Mouse (Mus musculus) left cerebral cortex, postnatal 4 days (tissue): Measurements from ENCODE around the gene Arl10. TPM values are rescaled to one million over a fixed set of nuclear protein-coding genes. Genes with fewer than 3 reads are reported as not detected.
"Not testable (repeated sequence)": the region's sequence is repeated elsewhere in the genome, so short reads cannot be mapped to it uniquely, and the experiment has no call there.

ENCODE experiments used
- DNase-seq: peaks from one replicate; pipeline ENCODE4 v3.0.0-alpha.2; 2022
- intact Hi-C: fragments of 180-260 bp; cut with DNase I; formaldehyde crosslinking; loops from one replicate; pipeline ENCODE4 v1.15.1; 2025
- microRNA-seq: library from miRNA; unstranded; fragments of <30 nt; microRNA quantifications from one replicate; pipeline ENCODE4 v1.2.0, GENCODE M21; 2022
- total RNA-seq, 2 experiments: library from RNA; stranded (reverse); gene quantifications; 2 replicates each; pipeline ENCODE4 v1.2.3; 2021

Gene Arl10
- total RNA-seq, 2 experiments from 2014 or later: 73.5 to 75.1 TPM

DNA sequence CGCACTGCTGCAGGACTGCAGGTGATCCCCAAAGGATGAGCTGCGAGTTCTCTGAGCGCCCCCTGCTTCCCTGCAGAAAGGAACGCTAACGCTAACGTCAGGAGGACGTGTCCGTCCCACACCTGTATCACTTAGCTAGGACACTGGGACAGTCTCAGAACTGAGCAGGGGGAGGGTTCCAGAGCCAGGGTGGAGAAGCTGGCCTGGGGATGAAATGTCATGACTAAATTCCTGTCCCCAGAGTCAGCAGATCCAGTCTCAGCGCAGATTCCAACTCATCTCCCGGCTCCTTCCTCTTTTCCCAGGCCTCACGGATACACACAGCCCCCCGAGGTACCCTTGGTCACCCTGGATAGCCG, 35.8 kb downstream of the Arl10 start:
- DNase-seq: no peak
- intact Hi-C loops: no loop called here

DNA sequence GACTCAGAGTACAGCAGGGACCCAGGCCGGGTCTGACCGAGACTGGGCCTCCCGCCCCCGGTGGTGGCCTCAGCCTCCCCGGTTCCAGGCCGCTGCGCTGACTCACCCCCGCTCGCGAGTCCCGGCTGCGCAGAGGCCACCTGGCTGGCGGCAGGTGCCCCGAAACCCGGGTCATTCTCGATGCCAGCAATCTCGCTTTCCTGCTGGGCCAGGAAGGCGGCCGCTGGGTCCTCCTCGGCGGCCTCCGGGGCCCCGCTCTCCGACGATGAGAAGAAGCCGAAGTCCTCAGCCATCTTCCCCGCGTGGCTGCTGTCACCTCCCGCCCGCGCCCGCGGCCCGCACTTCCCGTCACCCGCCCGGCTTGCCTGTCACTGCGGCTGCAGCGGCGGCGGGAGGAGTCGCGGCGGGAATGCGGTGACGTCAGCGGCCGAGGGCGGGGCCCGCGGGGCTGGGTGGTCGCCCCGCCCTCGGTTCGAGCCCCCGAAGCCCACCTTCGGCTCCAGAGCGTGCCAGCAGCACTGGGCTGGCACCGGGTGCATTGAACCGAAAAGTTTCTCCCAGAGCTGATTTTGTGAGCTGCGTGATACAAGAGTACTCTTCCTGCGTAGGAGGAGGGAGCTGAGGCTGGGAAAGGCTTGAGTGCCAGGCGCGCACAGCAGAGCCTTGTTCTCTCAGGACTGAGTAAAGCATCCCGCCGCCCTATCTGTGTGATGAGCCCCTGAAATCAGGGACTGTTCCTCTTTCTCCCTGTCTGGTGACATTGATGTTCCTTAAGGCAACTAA, 36.3 kb downstream of the Arl10 start, which contains the start of gene Cltb:
TSS of gene Cltb (minus strand) at position 373 of the 783 bp plus-strand sequence.
- intact Hi-C loops: no loop called here
- DNase-seq: peak; percentile 91

DNA sequence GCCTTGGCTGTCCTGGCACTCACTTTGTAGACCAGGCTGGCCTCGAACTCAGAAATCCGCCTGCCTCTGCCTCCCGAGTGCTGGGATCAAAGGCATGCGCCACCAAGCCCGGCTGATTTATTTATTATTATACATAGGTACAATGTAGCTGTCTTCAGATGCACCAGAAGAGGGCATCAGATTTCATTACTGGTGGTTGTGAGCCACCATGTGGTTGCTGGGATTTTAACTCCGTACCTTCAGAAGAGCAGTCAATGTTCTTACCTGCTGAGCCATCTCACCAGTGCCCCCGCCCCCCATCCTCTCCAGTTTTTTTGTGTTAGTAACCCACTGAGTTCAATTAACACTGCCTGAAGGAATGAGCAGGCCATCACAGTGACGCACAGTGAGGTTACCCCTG, 38.3 kb downstream of the Arl10 start:
- DNase-seq, intact Hi-C loops: not testable (repeated sequence)

DNA sequence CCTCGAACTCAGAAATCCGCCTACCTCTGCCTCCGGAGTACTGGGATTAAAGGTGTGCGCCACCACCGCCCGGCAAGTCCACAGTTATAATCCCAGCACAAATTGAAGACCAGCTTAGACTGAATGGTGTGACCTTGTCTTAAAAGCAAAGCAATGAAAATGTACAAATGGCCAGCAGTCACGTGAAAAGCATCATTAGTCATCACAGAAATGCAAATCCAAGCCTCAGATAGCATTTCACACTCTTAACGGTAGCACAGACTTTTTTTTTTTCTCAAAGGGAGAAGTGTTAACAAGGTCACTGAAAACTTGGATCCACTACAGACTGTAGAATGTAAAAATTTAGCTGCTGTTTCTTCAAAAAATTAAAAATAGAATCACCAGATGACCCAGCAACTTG, 41.5 kb downstream of the Arl10 start:
- DNase-seq: no peak
- intact Hi-C loops: no loop called here

DNA sequence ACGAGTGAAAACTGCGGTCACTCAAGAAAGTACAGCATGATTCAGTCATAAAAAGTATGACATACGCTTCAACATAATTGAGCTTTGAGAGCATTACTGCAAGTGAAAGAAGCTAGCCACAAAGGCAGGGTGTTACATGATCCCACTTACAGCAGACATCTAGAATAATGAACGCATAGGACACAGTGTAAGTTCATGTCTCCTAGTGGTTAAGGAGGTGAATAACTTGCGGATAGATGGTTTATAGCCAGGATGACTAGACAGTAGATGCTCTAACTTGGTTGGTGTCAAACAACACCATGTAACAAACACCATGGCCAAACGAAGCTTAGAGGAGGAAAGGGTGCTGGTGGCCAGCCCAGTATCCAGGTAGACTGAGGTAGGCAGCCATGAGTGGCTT, 42.2 kb downstream of the Arl10 start:
- no peak for DNase-seq
- intact Hi-C loops: no loop called here

DNA sequence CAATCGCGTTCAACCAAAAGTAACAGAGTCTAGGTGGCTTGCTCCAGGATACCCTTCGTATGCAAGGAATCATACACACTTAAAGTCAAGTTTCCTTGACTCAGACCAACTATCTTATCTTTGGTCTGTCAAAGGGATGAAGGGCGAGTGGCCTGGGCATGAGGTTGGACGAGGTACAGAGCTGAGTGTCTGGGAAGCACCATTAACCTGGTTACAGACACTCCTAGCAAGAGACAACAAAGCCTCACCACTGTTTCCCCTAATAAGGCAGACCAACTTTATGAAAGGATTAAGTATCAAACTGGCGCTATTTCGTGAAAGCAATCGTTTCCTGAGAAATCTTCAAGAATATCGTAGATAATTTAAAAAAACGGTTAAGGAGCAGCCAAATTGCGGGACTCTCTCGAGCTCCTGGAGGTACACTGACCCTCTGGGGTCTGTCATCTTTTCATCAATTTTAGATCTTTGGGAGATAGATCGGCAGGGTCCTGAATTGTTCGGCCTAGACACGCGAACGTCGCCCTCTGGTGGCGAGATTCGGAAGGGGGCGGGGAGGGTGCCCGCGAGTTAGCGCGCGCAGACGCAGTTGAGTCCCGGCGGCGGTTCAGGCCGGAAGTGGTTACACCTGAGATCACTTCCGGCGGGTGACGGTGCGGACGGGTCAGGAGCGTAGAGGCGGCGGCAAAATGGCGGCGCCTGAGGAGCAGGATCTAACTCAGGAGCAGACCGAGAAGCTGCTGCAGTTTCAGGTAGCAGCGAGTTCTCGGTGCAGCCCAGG, 46.5 kb downstream of the Arl10 start, which contains the start of gene Faf2:
TSS of gene Faf2 (plus strand) at position 630 of the 778 bp plus-strand sequence.
- intact Hi-C loops: no loop called here
- peak; percentile 99 for DNase-seq

DNA sequence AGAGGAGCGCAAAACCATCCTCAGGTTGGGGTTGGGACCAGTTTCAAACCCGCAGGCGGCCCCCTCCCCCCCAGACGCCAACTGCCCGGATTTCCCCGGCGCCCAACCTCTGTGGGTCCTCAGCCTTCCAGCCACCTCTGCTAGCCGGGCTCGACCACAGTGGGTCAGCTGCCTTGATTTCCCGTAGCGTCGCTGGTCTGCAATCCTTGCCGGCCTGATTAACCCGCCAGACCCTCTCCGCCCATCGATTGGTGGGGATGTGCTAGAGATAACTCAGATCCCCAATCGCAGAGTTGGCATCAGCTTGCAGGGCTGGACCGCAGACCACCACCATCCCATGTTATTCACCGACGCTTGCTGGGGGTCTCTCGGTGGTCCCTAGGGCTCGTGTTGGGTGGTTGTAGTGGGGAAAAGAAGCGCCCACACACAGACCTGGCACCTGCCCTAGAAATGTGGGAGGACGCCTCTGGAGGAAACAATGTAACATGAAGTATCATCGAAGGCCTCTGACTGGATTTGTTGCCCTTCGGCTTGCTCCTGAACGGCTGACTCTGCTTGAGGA, 47.2 kb downstream of the Arl10 start:
- peak; percentile 20 for DNase-seq
- intact Hi-C loops: no loop called here

DNA sequence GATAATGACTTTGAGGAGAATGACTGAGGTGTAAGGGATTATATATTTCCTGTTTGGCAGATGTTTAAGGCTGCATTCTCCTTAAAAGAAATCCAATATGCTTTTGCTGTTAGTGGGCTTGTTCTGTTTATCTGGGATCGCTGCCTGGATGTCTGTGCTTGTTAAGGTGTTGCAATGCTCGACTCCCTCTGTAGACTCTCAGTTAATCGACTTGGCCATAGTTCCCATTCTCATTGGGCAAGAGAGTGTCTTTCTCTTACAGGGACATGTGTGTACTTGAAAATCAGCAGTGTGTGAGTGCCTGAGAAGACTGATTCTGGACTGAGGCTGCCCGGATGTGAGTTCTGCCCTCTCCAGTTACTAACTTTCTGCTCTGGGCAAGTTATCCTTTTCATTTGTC, 54.3 kb downstream of the Arl10 start:
- intact Hi-C loops: loop anchor here (5.0 kb wide), 1 partner anchor 43 kb away; no protein-coding TSS in a partner anchor
- no peak for DNase-seq

Small RNAs within 50 kb of the gene (microRNA-seq; reads per million reads assigned to microRNA genes)
- gene Gm24195: not detected

Other genes starting within 250 kb of the Arl10 start
- 100 to 1,000 TPM; 451 to 461 TPM for gene Cplx2, start 203.7 kb upstream of the Arl10 start, total RNA-seq
- gene Thoc3, start 106.2 kb upstream of the Arl10 start, total RNA-seq: 10 to 100 TPM; 43.8 to 45.4 TPM
- 10 to 100 TPM; 30.5 to 34.3 TPM for gene Simc1, start 71.2 kb upstream of the Arl10 start, total RNA-seq
- 100 to 1,000 TPM; 148 to 157 TPM for gene 4833439L19Rik, start 9.6 kb upstream of the Arl10 start, total RNA-seq
- 10 to 100 TPM; 30.8 to 36.3 TPM for gene Nop16, start 15.1 kb downstream of the Arl10 start, total RNA-seq
- 100 to 1,000 TPM; 118 to 126 TPM for gene Higd2a, start 15.2 kb downstream of the Arl10 start, total RNA-seq
- 100 to 1,000 TPM; 256 to 262 TPM for gene Cltb, start 36.3 kb downstream of the Arl10 start, total RNA-seq
- gene Faf2, start 46.8 kb downstream of the Arl10 start, total RNA-seq: 10 to 100 TPM; 54.1 to 56.9 TPM
- gene Rnf44, start 118.9 kb downstream of the Arl10 start, total RNA-seq: 100 to 1,000 TPM; 111 to 114 TPM
- gene Cdhr2, start 126.4 kb downstream of the Arl10 start, total RNA-seq: under 1 TPM; 0.12 to 0.26 TPM
- 100 to 1,000 TPM; 277 to 278 TPM for gene Gprin1, start 174.9 kb downstream of the Arl10 start, total RNA-seq
- gene Sncb, start 191.6 kb downstream of the Arl10 start, total RNA-seq: 100 to 1,000 TPM; 331 to 383 TPM
- not detected for gene Eif4e1b, start 209.0 kb downstream of the Arl10 start, total RNA-seq
- gene Tspan17, start 214.4 kb downstream of the Arl10 start, total RNA-seq: 10 to 100 TPM; 41.2 to 63.8 TPM